Mouse (Mus musculus): ENCODE data around the gene Spire2.

DNA sequence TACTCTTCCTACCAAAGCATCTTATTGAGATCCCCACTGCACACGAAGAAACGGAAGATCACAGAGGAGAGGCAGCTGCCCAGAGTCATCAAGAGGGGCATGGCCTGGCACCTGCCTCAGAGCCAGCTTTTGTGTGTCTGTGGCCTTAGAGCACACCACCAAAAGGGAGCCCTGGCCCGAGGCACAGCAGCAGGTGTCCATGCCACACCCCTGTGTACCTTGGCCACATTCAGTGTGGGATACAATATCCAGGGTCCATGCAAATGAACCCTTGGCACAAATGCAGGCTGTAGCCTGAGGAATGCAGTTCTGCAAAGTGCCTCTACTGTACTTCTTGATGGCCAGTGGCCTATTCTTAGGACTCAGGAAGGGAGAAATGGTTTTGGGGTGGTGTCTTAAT lies 5.0 kb downstream of the Spire2 start:
- TF ChIP-seq POLR2A (IDR thresholded peaks at IDR 0.05; ENCODE audit: low read depth, low read length) = no peak
- no peak for TF ChIP-seq CTCF (IDR thresholded peaks at IDR 0.05; ENCODE audit: extremely low read depth, insufficient read length, insufficient replicate concordance, low read depth, low read length)
